Mouse (Mus musculus) megakaryocyte, embryonic 14.5 days (primary cell): ENCODE measurements around the gene Ddr1.

Experiments used
- FLI1 ChIP-seq: IDR thresholded peaks from 2 replicates; pipeline ENCODE4 v1.6.1; 2012; ENCODE audit warnings: low read length, inconsistent platforms, mixed read lengths
- GATA1 ChIP-seq: IDR thresholded peaks from 3 replicates; pipeline ENCODE4 v1.6.1; 2012; ENCODE audit warnings: mixed read lengths, low read length, inconsistent platforms, borderline replicate concordance

DNA sequence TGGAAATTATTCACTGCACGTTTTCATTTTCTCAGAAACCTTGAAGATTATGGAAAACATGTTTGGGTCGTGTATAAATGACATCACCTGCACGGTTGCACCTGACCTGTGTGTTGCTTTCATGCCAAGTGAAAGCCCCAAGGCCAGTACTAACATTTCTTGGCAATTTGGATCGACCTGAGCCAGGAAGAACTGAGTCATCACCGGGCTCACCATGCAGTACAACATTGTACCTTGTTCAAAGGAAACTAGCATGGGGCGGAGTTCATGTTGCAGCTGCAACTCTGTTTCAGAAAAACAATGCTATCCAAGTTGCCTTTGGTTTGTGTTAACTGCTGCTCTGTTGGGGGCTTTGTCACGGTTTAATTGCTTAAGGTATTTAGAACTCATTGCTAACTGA, 3.5 kb upstream of the Ddr1 start:
- no peak for TF ChIP-seq GATA1
- no peak for TF ChIP-seq FLI1
